Mouse (Mus musculus): ENCODE measurements at regions not wholly inside any gene's neighbourhood (a gene's known extent, or its start where the extent isn't known, plus 50 kb on each side); places are given as distances from the start of the nearest gene placed in this dataset.
"Not testable (repeated sequence)": the region's sequence is repeated elsewhere in the genome, so short reads cannot be mapped to it uniquely, and the experiment has no call there.

DNA sequence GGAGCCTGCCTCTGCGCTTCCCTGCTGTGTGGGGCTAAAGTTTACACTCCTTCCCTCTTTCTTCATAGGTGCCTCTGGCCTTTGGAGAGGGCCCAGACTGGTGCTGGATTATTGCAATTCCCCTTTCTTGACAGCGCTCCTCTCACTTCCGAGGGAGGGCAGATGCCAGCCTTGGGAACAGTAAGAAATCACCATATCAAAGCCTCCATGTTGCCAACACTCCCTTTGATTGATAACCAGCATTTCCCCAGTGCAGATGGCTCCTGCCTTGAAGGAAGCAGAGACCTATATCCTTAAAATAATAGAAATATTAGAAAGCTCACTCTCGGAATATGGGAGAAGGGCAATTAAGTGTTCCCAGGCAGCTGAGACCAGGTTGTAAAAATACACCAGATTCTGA lies 63.1 kb upstream of the Cep295 start:
- Histone ChIP-seq H3K27ac (ENCODE audit: low read length) (no peak overlapping the region), H3K4me3 (ENCODE audit: low read depth, low read length) (no peak overlapping the region), H3K9me3 (replicated peaks; ENCODE audit: control insufficient read depth, low read length, poor library complexity, severe bottlenecking) (no peaks in the 10 kb centered on the region), H3K9ac (ENCODE audit: low read depth, low read length) (no peak overlapping the region), H3K27me3 (ENCODE audit: control insufficient read depth, insufficient read depth, low read depth, low read length) (no peaks in the 10 kb centered on the region), H3K4me2 (ENCODE audit: low read length) (no peak overlapping the region), H3K36me3 (ENCODE audit: control insufficient read depth, insufficient read depth, low read length) (no peaks in the 10 kb centered on the region), H3K4me1 (ENCODE audit: control insufficient read depth, insufficient read depth, low read length) (peaks cover 8% of the 10 kb centered on the region; the same call in 1 of the 2 replicates)
- peak; percentile 26; the same call in 1 of the 2 replicates for ATAC-seq
- 40% methylated on average over 4 of the region's 4 CpGs for WGBS

DNA sequence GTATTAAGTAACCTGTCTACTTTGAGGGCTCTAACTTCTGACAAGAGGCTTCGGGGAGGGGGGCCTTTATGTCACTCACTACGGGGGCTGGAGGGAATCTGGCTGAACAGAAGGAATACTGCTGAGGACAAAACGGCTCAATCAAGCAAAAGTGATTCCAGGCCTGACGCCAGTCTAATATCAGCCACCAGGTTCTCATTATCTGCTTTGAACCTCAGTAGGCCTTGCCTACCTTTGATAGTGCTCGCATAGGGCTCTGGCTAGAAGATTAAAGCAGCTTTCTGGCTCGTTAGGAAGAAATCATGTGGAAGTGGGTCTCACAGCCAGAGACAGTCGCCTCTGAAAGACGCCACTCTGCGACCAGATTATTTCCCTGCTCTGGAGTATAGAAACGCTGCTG lies 64.3 kb upstream of the Cep295 start:
- 14% methylated on average over 10 of the region's 10 CpGs for WGBS
- Histone ChIP-seq H3K4me2 (ENCODE audit: low read length) (0 out of 2 replicates have a peak overlapping the region, but pooled peaks have one; percentile 4), H3K27ac (ENCODE audit: low read length) (0 out of 2 replicates have a peak overlapping the region, but pooled peaks have one; percentile 46)

DNA sequence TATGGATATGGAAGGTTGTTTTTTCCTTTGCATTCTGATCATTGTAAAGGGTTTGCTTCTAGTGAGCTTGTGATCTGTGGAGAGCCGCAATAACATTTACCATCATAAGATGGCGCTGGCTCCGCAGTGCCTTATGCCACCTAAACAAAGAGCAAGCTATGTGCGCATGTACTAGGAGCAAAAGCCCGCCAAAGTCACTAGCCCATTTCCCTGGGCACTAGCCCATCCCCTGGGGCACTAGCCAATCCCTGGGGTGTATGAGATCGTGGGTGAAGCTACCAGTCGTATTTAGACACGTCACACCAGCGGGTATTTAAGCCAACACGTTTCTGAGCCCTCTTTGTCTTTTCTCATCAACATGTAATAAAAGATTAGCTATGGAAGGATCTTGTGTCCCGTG lies 59.0 kb upstream of the Smco4 start:
- H3K4me2 ChIP-seq (ENCODE audit: low read length); H3K4me1 ChIP-seq (ENCODE audit: control insufficient read depth, insufficient read depth, low read length); H3K9ac ChIP-seq (ENCODE audit: low read depth, low read length); H3K27me3 ChIP-seq (ENCODE audit: control insufficient read depth, insufficient read depth, low read depth, low read length); H3K27ac ChIP-seq (ENCODE audit: low read length); H3K4me3 ChIP-seq (ENCODE audit: low read depth, low read length); H3K9me3 ChIP-seq (replicated peaks; ENCODE audit: control insufficient read depth, low read length, poor library complexity, severe bottlenecking); ATAC-seq; H3K36me3 ChIP-seq (ENCODE audit: control insufficient read depth, insufficient read depth, low read length): not testable (repeated sequence)
- WGBS: 66% methylated on average over 11 of the region's 11 CpGs

More for the DNA sequence above, 64.3 kb upstream of the Cep295 start:
- Histone ChIP-seq H3K27me3 (ENCODE audit: control insufficient read depth, insufficient read depth, low read depth, low read length) (no peaks in the 10 kb centered on the region), H3K9ac (ENCODE audit: low read depth, low read length) (no peak overlapping the region), H3K9me3 (replicated peaks; ENCODE audit: control insufficient read depth, low read length, poor library complexity, severe bottlenecking) (no peaks in the 10 kb centered on the region), H3K36me3 (ENCODE audit: control insufficient read depth, insufficient read depth, low read length) (no peaks in the 10 kb centered on the region), H3K4me1 (ENCODE audit: control insufficient read depth, insufficient read depth, low read length) (peaks cover 8% of the 10 kb centered on the region; the same call in 1 of the 2 replicates), H3K4me3 (ENCODE audit: low read depth, low read length) (no peak overlapping the region)
- peak; percentile 86 for ATAC-seq

DNA sequence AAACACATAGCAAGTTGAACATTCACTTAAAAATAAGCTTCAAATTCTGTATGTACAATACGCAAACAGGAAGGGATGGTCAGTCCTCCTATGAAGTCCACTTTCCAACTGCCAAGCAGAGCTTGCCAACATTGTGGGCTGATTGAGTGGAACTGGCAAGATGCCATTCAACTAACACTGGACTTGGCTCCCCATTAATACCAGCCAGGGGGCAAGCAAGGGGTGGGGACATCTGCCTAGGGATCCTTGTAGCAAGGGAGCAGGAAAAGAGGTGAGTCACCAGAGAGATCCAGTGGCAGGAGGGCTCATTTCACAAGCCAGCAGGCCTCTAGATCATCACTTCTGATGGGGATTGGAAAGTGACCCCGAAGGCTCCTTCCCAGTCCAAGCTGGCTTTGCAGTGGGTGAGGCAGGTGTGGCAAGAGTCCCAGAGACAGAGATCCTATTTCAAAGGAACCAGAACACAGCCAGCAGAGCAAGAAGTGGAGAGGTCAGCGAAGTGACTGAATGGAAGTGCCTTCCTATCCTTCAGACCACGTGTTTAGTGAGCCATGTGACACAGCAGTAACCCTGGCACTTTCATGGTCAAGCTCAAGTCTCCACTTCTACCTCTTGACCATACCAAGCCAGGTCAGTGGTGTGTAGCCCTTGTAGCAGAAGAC lies 53.8 kb upstream of the Smco4 start:
- no peak for ATAC-seq
- H3K4me3 ChIP-seq (ENCODE audit: low read depth, low read length): no peak overlapping the region
- H3K36me3 ChIP-seq (ENCODE audit: control insufficient read depth, insufficient read depth, low read length): no peaks in the 10 kb centered on the region
- no peaks in the 10 kb centered on the region for H3K9me3 ChIP-seq (replicated peaks; ENCODE audit: control insufficient read depth, low read length, poor library complexity, severe bottlenecking)
- H3K9ac ChIP-seq (ENCODE audit: low read depth, low read length): no peak overlapping the region
- H3K27me3 ChIP-seq (ENCODE audit: control insufficient read depth, insufficient read depth, low read depth, low read length): no peaks in the 10 kb centered on the region
- no peak overlapping the region for H3K27ac ChIP-seq (ENCODE audit: low read length)
- WGBS: 72% methylated on average over 4 of the region's 4 CpGs
- no peak overlapping the region for H3K4me2 ChIP-seq (ENCODE audit: low read length)
- H3K4me1 ChIP-seq (ENCODE audit: control insufficient read depth, insufficient read depth, low read length): no peaks in the 10 kb centered on the region

DNA sequence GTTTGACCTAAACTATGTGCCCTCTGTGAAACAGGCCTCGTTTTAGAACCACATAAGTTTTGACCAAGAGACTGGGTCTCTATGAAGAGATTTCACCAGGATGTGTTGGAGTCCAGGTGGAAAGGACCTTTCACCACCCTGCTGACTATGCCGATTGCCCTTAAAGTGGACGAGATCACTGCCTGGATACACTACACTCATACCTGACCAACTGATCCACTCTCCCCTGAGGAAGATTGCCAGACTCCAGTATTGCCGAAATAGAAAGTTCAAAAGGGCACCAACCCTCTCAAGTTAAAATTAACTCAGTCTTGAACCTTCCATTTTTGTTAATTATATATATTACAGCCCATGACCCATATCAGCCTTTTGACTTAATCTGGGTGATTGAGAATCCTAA lies 51.1 kb upstream of the Smco4 start:
- Histone ChIP-seq H3K9ac (ENCODE audit: low read depth, low read length) (no peak overlapping the region), H3K4me1 (ENCODE audit: control insufficient read depth, insufficient read depth, low read length) (no peaks in the 10 kb centered on the region), H3K27me3 (ENCODE audit: control insufficient read depth, insufficient read depth, low read depth, low read length) (no peaks in the 10 kb centered on the region), H3K4me3 (ENCODE audit: low read depth, low read length) (no peak overlapping the region), H3K36me3 (ENCODE audit: control insufficient read depth, insufficient read depth, low read length) (no peaks in the 10 kb centered on the region), H3K4me2 (ENCODE audit: low read length) (no peak overlapping the region), H3K27ac (ENCODE audit: low read length) (no peak overlapping the region), H3K9me3 (replicated peaks; ENCODE audit: control insufficient read depth, low read length, poor library complexity, severe bottlenecking) (no peaks in the 10 kb centered on the region)
- 91% methylated on average over 4 of the region's 4 CpGs for WGBS
- ATAC-seq: no peak
